Mouse (Mus musculus): ENCODE results near the gene Tpcn1.

DNA sequence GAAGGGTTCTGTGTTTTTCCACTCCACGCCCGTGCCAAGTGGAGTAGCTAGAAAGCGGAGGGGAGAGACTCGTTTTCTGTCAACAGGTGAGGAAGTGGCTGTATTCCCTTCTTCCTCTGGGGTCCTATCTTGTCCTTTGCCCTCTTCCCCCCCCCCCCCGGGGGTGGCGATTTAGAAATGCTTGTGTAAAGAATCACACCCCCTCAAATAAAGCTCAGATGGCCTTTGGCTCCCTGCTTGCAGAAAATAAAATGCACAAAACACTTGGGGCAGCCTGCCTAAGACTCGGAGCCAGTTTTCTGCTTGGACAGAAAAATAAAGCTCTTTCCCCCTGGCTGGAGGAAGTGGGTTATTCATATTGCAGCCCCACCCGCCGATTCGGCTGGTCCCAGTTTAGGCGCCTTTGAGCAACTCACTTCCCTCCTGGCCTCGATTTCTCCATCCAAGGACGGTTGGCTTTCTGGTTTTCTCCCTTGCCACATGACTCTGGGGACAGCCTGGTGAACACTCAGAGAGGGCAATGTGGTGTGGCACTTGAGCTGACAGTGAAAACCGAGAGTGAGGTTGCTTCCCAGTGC is 76.7 kb downstream of the Tpcn1 start:
- TF ChIP-seq CHD2 (IDR thresholded peaks at IDR 0.05; ENCODE audit: low read depth, low read length) (no peak), ZNF384 (IDR thresholded peaks at IDR 0.05; ENCODE audit: low read depth, low read length) (no peak)
